Mouse (Mus musculus): ENCODE measurements around the gene Ccnb1ip1. TPM values are rescaled to one million over a fixed set of nuclear protein-coding genes. Genes with fewer than 3 reads are reported as not detected.

The Ccnb1ip1 gene
- not detected in 2 replicates for polyA plus RNA-seq (2014; fragmentation: Nextera tagmentation; extraction: Ambion mirVana)

DNA sequence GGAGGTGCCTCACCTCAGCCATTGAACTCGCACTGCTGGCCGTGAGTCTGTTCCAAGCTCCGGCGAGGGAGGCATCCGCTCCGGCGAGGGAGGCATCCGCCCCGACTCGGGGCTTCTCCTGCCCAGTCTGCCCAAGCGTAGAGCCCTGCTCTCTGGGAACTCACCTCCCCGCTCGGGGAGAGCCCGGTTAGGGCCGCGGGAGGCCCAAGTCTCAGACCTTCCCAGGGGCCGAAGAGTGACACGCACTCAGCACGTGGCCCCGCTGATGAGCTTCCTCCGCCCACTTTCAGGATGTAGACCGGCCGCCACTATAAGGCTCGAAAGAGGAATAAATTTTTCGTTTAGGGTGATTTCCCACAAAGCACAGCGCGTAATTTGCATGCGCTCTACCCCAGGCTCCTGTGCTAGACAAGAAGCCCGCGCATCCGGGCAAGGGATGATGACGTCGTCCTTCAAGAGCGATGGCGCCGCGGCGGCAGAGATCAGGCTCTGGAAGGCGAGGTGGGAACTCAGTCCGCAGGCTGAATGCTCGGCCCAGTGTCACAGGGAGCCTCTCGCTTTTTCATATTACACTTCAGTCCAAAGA is at the start of gene Ccnb1ip1, which contains the start of gene Parp2:
Gene Ccnb1ip1, minus strand, starts transcription at position 246 of the 586 bp plus-strand sequence.
Gene Parp2, plus strand, starts transcription at position 355 of the 586 bp plus-strand sequence.
- no peaks in the 10 kb centered on the region for H3K36me3 ChIP-seq (ENCODE audit: control insufficient read depth, insufficient read depth, low read length)
- no peaks in the 10 kb centered on the region for H3K27me3 ChIP-seq (replicated peaks; ENCODE audit: control insufficient read depth, insufficient read depth, low read length)
- peak within 1 kb of the TSS; percentile 81 for H3K9ac ChIP-seq (ENCODE audit: low read depth, low read length)
- no peaks in the 10 kb centered on the region for H3K9me3 ChIP-seq (ENCODE audit: control insufficient read depth, low read length)
- peak within 1 kb of the TSS; percentile 82 for H3K27ac ChIP-seq (ENCODE audit: low read depth, low read length)
- ATAC-seq (replicated peaks; ENCODE audit: low FRiP score): peak; percentile 100
- peak within 1 kb of the TSS; percentile 72 for H3K4me2 ChIP-seq
- H3K4me3 ChIP-seq (ENCODE audit: low read depth, low read length): peak within 1 kb of the TSS; percentile 68
- peak; percentile 97 for DNase-seq (ENCODE audit: low spot score)
- H3K4me1 ChIP-seq (replicated peaks; ENCODE audit: control insufficient read depth, insufficient read depth, low read length): no peaks in the 10 kb centered on the region; the same call in 1 of the 2 replicates
- WGBS: under 1% methylated on average over 42 of the region's 42 CpGs

- Histone ChIP-seq H3K9me3 (ENCODE audit: control insufficient read depth, low read length) (no peaks in the 10 kb centered on the region), H3K27ac (ENCODE audit: low read depth, low read length) (no peak overlapping the region), H3K9ac (ENCODE audit: low read depth, low read length) (no peak overlapping the region), H3K27me3 (replicated peaks; ENCODE audit: control insufficient read depth, insufficient read depth, low read length) (no peaks in the 10 kb centered on the region), H3K4me1 (replicated peaks; ENCODE audit: control insufficient read depth, insufficient read depth, low read length) (no peaks in the 10 kb centered on the region), H3K36me3 (ENCODE audit: control insufficient read depth, insufficient read depth, low read length) (peaks cover 3% of the 10 kb centered on the region), H3K4me3 (ENCODE audit: low read depth, low read length) (no peak overlapping the region), H3K4me2 (no peak overlapping the region)
- no peak for ATAC-seq (replicated peaks; ENCODE audit: low FRiP score)
- no peak for DNase-seq (ENCODE audit: low spot score)
- 85% methylated on average over 5 of the region's 5 CpGs for WGBS
Observed at GRCm38 (mm10) chr14:50855788-50856187, 48.3 kb upstream of the Ccnb1ip1 start.

- no peak overlapping the region for H3K4me3 ChIP-seq (ENCODE audit: low read depth, low read length)
- ATAC-seq (replicated peaks; ENCODE audit: low FRiP score): no peak
- H3K27ac ChIP-seq (ENCODE audit: low read depth, low read length): no peak overlapping the region
- H3K4me2 ChIP-seq: no peak overlapping the region
- no peaks in the 10 kb centered on the region for H3K27me3 ChIP-seq (replicated peaks; ENCODE audit: control insufficient read depth, insufficient read depth, low read length)
- H3K4me1 ChIP-seq (replicated peaks; ENCODE audit: control insufficient read depth, insufficient read depth, low read length): no peaks in the 10 kb centered on the region
- no peak for DNase-seq (ENCODE audit: low spot score)
- WGBS: 65% methylated on average over 6 of the region's 6 CpGs
- H3K36me3 ChIP-seq (ENCODE audit: control insufficient read depth, insufficient read depth, low read length): no peaks in the 10 kb centered on the region
- H3K9me3 ChIP-seq (ENCODE audit: control insufficient read depth, low read length): no peaks in the 10 kb centered on the region
- H3K9ac ChIP-seq (ENCODE audit: low read depth, low read length): no peak overlapping the region
Observed at GRCm38 (mm10) chr14:50837236-50837635, 29.7 kb upstream of the Ccnb1ip1 start.

DNA sequence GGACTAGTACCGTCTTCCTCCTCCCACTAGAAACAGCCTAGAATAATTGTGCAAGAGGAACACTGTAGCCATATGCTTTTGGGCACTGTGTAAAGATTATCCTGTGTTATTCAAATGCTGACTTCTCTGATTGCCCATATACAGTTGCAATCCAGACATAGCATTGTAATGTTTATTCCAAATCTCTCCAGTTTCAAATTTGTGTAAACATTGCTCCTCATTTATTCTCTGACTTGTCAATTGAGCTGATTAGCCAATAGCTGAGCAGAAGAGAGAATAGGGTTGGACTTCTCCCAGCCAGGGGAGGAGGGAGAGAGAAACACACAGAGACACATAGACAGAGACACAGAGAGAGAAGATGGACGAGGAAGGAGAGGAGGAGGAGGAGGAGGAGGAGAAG is 26.9 kb upstream of the Ccnb1ip1 start:
- H3K36me3 ChIP-seq (ENCODE audit: control insufficient read depth, insufficient read depth, low read length): no peaks in the 10 kb centered on the region
- WGBS: 50% methylated on average over 2 of the region's 2 CpGs
- no peak overlapping the region for H3K27ac ChIP-seq (ENCODE audit: low read depth, low read length)
- DNase-seq (ENCODE audit: low spot score) (no peak), ATAC-seq (replicated peaks; ENCODE audit: low FRiP score) (no peak)
- no peaks in the 10 kb centered on the region for H3K4me1 ChIP-seq (replicated peaks; ENCODE audit: control insufficient read depth, insufficient read depth, low read length)
- H3K9me3 ChIP-seq (ENCODE audit: control insufficient read depth, low read length): no peaks in the 10 kb centered on the region
- H3K4me3 ChIP-seq (ENCODE audit: low read depth, low read length): no peak overlapping the region
- no peak overlapping the region for H3K9ac ChIP-seq (ENCODE audit: low read depth, low read length)
- no peak overlapping the region for H3K4me2 ChIP-seq
- no peaks in the 10 kb centered on the region for H3K27me3 ChIP-seq (replicated peaks; ENCODE audit: control insufficient read depth, insufficient read depth, low read length)

GRCm38 (mm10) chr14:50833964-50834363 is 26.4 kb upstream of the Ccnb1ip1 start:
- Histone ChIP-seq H3K4me1 (replicated peaks; ENCODE audit: control insufficient read depth, insufficient read depth, low read length) (no peaks in the 10 kb centered on the region), H3K27me3 (replicated peaks; ENCODE audit: control insufficient read depth, insufficient read depth, low read length) (no peaks in the 10 kb centered on the region), H3K9me3 (ENCODE audit: control insufficient read depth, low read length) (no peaks in the 10 kb centered on the region), H3K36me3 (ENCODE audit: control insufficient read depth, insufficient read depth, low read length) (no peaks in the 10 kb centered on the region), H3K27ac (ENCODE audit: low read depth, low read length) (no peak overlapping the region), H3K4me2 (no peak overlapping the region), H3K9ac (ENCODE audit: low read depth, low read length) (no peak overlapping the region), H3K4me3 (ENCODE audit: low read depth, low read length) (no peak overlapping the region)
- DNase-seq (ENCODE audit: low spot score) (no peak), ATAC-seq (replicated peaks; ENCODE audit: low FRiP score) (no peak; the same call in 1 of the 2 replicates)
- 62% methylated on average over 10 of the region's 10 CpGs for WGBS

DNA sequence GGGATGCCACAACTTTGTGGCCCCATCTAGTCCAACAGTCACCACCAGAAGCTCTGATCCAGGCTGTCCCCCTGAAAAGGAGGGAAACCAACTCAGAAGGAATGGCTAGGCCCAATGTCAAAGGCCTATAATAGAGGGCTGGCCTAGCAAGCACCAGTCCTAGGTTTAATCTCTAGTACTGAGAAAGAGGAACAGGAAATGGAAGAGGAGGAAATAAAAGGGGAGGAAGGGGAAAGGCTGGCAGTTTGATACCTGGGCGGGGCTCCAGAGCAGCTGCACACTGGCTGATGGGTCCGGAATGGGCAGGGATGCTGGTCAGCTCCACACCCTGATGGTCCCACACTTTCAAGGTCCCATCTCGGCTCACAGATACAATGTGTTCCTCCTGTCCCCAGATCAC is 22.3 kb upstream of the Ccnb1ip1 start:
- no peak overlapping the region for H3K4me3 ChIP-seq (ENCODE audit: low read depth, low read length)
- H3K27ac ChIP-seq (ENCODE audit: low read depth, low read length): no peak overlapping the region
- DNase-seq (ENCODE audit: low spot score): no peak
- WGBS: 77% methylated on average over 3 of the region's 3 CpGs
- H3K27me3 ChIP-seq (replicated peaks; ENCODE audit: control insufficient read depth, insufficient read depth, low read length): no peaks in the 10 kb centered on the region
- no peaks in the 10 kb centered on the region for H3K4me1 ChIP-seq (replicated peaks; ENCODE audit: control insufficient read depth, insufficient read depth, low read length)
- no peak overlapping the region for H3K9ac ChIP-seq (ENCODE audit: low read depth, low read length)
- no peak for ATAC-seq (replicated peaks; ENCODE audit: low FRiP score)
- H3K9me3 ChIP-seq (ENCODE audit: control insufficient read depth, low read length): no peaks in the 10 kb centered on the region
- no peak overlapping the region for H3K4me2 ChIP-seq
- no peaks in the 10 kb centered on the region for H3K36me3 ChIP-seq (ENCODE audit: control insufficient read depth, insufficient read depth, low read length)

- DNase-seq (ENCODE audit: low spot score) (no peak), ATAC-seq (replicated peaks; ENCODE audit: low FRiP score) (no peak)
- no peak overlapping the region for H3K4me2 ChIP-seq
- H3K4me3 ChIP-seq (ENCODE audit: low read depth, low read length): no peak overlapping the region
- H3K27ac ChIP-seq (ENCODE audit: low read depth, low read length): no peak overlapping the region
- no peaks in the 10 kb centered on the region for H3K4me1 ChIP-seq (replicated peaks; ENCODE audit: control insufficient read depth, insufficient read depth, low read length)
- no peak overlapping the region for H3K9ac ChIP-seq (ENCODE audit: low read depth, low read length)
- H3K36me3 ChIP-seq (ENCODE audit: control insufficient read depth, insufficient read depth, low read length): 0 out of 2 replicates have a peak, but pooled peaks cover 4% of the 10 kb centered on the region
- no peaks in the 10 kb centered on the region for H3K27me3 ChIP-seq (replicated peaks; ENCODE audit: control insufficient read depth, insufficient read depth, low read length)
- no peaks in the 10 kb centered on the region for H3K9me3 ChIP-seq (ENCODE audit: control insufficient read depth, low read length)
- WGBS: 92% methylated on average over 4 of the region's 4 CpGs
Observed at GRCm38 (mm10) chr14:50826579-50826978, 19.0 kb upstream of the Ccnb1ip1 start.

DNA sequence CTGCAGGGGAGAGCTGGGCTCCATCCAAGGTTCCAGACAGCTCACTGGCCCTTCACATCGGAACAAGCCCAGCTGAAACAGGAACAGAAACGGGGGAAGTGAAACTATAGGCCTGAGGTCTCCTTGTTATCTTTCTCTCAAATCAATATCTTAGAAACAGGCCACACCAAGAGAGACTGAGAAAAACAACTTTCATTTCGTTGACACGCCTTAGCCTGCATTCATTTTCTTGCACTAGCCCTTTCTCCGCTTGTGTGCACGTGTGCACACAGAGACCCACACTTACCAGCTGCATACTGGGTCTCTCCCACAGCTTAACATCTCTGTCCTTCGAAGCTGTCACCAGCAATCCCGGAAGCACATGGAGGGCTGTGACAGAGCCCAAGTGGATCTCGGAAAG is 16.7 kb upstream of the Ccnb1ip1 start:
- 73% methylated on average over 9 of the region's 9 CpGs for WGBS
- Histone ChIP-seq H3K27me3 (replicated peaks; ENCODE audit: control insufficient read depth, insufficient read depth, low read length) (no peaks in the 10 kb centered on the region), H3K4me2 (no peak overlapping the region), H3K9ac (ENCODE audit: low read depth, low read length) (no peak overlapping the region), H3K4me1 (replicated peaks; ENCODE audit: control insufficient read depth, insufficient read depth, low read length) (no peaks in the 10 kb centered on the region), H3K9me3 (ENCODE audit: control insufficient read depth, low read length) (no peaks in the 10 kb centered on the region), H3K36me3 (ENCODE audit: control insufficient read depth, insufficient read depth, low read length) (peaks cover 14% of the 10 kb centered on the region; the same call in 1 of the 2 replicates), H3K4me3 (ENCODE audit: low read depth, low read length) (no peak overlapping the region), H3K27ac (ENCODE audit: low read depth, low read length) (no peak overlapping the region)
- DNase-seq (ENCODE audit: low spot score) (no peak), ATAC-seq (replicated peaks; ENCODE audit: low FRiP score) (no peak)

GRCm38 (mm10) chr14:50823240-50823639 is 15.7 kb upstream of the Ccnb1ip1 start:
- no peak for ATAC-seq (replicated peaks; ENCODE audit: low FRiP score)
- Histone ChIP-seq H3K9ac (ENCODE audit: low read depth, low read length) (no peak overlapping the region), H3K27me3 (replicated peaks; ENCODE audit: control insufficient read depth, insufficient read depth, low read length) (no peaks in the 10 kb centered on the region), H3K9me3 (ENCODE audit: control insufficient read depth, low read length) (no peaks in the 10 kb centered on the region), H3K4me1 (replicated peaks; ENCODE audit: control insufficient read depth, insufficient read depth, low read length) (no peaks in the 10 kb centered on the region), H3K27ac (ENCODE audit: low read depth, low read length) (no peak overlapping the region), H3K4me2 (no peak overlapping the region), H3K36me3 (ENCODE audit: control insufficient read depth, insufficient read depth, low read length) (peaks cover 17% of the 10 kb centered on the region; the same call in 1 of the 2 replicates), H3K4me3 (ENCODE audit: low read depth, low read length) (no peak overlapping the region)
- no peak for DNase-seq (ENCODE audit: low spot score)
- 67% methylated on average over 2 of the region's 2 CpGs for WGBS

Measured in liver, embryonic 11.5 days (tissue).